Mouse (Mus musculus): ENCODE data around the gene Rnf40.

The Rnf40 gene

DNA sequence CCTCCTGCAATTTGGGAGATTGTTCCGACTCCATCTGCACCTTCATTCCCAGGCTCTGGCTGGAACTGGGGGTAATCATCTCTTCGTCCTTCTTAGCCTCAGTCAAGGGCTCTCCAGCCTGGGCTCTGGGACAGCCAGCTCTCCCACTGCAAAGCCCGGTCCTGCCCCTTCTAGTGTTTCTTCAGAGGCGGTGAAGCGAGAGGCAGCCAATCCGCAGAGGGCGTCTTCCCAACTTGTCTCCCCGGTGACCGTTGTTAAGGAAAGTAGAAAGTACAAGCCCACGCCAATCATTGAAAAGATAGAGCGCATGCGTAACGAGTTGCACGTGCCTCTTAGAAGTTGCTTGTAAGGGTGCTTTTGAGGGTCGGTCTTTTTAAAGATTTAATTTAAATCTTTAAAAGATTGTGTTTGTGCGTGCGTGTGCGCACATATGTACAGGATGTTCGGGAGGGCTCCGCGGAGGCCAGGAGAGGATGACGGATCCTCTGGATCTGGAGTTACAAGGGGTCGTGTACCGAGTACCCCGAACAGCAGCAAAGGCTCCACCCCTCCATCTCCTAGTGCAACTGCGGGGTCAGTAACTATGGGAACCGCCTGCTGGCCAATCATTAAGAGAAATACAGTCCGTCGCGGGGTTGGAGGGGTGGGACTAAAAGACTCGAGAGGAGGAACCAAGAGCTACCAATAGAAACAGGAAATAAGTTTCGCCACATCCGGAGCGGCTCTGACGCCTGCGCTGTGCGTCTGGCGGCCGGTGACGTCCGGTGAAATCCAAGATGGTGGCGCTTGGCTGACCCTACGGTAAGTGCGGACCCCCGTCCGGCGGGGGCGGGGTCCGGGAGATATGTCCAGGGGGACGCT lies at the start of gene Rnf40, which contains the start of gene Ccdc189:
TSS of gene Rnf40 (plus strand) at position 757 of the 861 bp plus-strand sequence.
TSS of gene Ccdc189 (minus strand) at position 585 of the 861 bp plus-strand sequence.
- peak; percentile 89 to 91 for DNase-seq

DNA sequence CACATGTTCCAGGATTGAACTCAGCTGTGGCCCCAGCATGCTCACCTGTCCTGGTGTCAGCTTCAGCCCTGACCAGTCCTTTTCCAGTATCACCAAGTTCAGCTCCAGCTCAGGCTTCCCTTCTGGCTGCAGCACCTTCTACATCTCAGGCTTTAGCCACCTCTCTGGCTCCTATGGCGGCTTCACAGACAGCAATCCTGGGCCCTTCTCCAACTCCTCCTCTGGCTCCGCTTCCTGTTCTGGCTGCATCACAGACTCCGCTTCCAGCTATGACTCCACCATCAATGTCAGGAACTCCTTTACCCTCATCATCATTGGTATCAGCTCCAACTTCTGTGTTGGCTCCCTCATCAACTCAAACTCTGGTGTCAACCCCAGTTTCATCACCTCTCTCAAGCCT lies 46.9 kb upstream of the Rnf40 start:
- peak; percentile 51 to 67 for DNase-seq

DNA sequence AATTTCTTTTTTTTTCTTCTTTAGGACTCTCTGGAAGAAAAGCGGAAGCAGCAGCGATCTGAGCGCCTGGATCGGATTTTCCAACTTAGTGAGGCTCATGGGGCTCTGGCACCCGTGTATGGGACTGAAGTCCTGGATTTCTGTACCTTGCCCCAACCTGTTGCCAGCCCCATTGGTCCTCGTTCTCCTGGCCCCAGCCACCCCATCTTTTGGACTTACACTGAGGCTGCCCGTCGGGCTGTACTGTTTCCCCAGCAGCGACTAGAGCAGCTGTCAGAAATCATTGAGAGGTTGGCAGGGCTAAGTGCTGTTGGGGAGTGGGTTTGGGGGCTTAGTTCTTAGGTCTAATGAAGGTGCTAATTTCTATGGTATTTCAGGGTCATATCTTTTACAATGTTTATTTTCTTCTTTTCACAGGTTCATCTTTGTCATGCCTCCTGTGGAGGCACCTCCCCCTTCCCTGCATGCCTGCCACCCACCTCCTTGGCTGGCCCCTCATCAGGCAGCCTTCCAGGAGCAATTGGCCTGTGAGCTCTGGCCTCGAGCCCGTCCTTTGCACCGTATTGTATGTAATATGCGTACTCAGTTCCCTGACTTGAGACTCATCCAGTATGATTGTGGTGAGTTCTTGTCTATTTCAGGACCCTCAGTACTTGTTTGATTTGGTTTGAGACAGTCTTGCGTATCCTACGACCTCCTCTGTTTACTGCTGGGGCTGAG lies 39.3 kb upstream of the Rnf40 start:
- DNase-seq, result peak; percentile 90 to 94

DNA sequence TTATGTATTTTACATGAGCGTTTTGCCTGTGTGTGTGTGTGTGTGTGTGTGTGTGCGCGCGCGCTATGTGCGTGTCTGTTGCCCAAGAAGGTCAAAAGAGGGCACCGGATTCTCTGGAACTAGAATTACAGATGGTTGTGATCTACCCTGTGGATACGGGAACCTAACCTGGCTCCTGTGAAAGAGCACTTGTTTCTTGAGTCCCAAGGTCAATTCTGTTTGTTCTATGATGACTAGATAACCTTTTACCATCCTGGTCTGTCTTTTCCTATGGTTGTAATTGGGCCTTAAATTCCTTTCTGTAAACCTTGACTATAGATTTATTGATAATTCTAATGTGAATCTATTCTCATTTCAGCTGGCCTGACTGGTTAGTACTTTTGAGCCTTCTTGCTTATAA lies 37.0 kb upstream of the Rnf40 start:
- DNase-seq, result no peak

DNA sequence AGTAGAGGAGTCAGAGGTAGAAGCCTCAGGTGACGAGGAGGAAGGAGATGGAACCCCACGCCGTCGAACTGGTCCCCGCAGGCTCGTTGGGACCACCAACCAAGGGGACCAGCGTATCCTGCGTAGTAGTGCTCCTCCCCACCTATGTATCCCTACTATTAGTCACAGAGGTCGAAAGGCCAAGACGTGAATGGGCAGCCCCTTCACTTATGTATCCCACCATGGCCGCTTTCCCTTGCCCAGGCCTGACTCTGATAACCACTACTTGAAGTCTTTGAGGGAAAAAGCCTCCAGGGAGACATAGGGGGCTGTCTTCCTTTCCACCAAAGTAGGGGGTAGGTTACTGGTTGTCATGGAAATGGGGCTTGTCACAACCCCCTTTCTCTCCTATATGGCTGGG lies 28.0 kb upstream of the Rnf40 start:
- DNase-seq, result no peak

DNA sequence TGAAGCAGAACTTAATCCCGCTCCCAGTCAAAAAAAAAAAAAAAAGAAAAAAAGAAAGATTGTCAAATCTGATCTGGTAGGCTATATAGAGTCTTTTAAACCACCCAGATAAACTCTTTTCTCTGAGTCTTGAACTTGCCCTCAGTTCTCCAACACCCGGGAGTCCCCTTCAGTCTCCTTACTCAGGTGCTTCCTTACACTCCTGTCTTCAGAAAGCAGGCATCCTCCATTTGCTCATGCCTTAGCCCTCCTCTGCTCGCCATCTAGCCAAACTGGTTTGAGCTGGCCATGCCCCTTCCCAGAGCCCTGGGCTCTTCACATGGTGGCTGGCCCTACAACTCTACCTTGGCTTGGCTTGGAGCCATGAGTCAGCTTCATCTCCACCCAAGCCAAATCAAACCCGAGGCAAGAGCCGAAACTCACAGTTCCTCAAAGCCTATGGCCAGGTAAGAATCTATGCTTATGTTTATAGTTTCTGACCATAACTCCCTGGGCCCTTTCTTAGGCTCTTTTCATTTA lies 27.2 kb upstream of the Rnf40 start, which contains the start of gene Tmem265:
TSS of gene Tmem265 (plus strand) at position 51 of the 519 bp plus-strand sequence.
- peak; percentile 36 to 63 for DNase-seq

DNA sequence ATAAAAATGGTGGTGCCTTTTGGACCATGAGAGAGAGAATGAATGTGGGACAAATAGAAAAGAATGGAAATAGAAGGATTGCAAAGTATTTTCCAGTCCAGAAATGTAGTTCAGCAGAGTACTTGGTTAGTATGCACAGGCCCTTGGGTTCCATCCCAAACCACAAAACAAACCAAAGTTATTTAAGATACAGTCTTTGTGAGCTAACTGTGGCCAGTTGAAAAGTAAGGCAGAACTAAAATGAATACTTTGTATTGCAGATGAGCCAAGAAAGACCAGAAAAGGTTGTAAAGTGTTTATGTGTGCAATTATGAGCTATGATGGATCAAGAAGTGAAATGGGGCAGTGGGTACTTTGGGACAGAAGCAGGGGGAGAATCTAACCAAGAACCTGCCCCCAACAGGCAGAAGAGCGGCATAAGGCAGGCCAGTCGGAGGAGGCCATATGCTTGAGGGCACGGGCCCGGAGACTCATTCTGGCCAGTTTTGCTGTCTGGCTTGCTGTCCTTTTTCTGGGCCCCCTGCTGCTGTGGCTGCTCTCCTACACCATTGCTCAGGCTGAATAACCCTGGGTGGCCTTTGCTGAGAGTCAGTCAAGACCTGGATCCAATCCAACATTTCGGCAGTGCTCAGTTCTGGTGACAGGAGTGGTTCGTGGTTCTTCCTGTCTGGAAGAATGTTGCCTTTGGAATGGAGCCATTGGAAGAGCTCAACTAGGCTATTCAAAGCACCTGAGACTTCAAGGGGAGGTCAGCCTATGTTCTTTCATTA lies 24.0 kb upstream of the Rnf40 start:
- DNase-seq, result peak; percentile 95 to 97

DNA sequence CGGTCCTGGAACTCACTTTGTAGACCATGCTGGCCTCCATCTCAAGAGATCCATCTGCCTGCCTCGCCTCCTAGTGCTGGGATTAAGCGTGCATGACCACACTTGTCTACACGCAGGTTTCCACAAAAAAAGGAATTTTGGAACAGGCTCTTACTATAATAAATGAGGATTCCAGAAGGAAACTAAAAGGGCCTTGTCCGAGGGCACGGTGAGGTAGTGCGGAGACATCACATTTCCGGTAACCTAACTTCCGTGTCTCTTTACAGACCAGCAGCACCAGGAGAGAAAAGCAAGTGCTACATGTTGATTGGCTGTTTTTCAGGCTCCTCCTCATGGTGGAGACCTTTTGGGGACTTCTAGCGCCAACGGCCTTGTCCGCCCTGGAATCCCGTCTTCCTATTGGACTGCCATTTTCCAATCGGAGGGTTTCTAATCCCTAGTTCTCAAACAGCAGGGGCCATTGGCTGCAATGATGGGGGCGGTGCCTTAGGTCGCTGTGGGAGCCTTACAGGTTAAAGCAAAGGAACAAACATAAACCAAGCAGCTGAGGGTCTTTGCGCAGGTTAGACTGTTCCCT lies 15.6 kb upstream of the Rnf40 start, which contains the start of gene Phkg2:
TSS of gene Phkg2 (plus strand) at position 446 of the 577 bp plus-strand sequence.
- peak; percentile 87 to 90 for DNase-seq

DNA sequence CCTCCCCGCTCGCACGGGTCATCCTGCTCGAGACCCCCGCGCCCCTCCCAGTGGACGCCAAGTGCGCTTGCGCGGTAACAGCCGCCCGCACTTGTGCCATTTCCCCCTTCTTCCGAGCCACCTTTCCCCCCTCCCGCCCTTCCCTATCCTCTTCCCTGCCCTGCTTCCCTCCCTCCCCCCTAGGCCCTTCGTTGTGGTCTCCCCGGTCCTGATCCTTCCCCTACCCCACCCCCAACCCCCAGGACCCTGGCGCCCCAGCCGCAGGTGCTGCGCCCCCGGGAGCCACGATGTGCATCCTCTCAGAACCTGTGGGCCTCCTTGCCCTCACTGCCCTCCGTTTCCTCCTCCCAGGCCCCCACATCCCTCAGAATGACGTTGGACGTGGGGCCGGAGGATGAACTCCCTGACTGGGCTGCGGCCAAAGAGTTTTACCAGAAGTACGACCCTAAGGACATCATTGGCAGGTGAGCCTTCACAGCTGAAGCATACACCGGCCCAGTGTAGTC lies 15.0 kb upstream of the Rnf40 start:
- peak; percentile 44 to 55 for DNase-seq

DNA sequence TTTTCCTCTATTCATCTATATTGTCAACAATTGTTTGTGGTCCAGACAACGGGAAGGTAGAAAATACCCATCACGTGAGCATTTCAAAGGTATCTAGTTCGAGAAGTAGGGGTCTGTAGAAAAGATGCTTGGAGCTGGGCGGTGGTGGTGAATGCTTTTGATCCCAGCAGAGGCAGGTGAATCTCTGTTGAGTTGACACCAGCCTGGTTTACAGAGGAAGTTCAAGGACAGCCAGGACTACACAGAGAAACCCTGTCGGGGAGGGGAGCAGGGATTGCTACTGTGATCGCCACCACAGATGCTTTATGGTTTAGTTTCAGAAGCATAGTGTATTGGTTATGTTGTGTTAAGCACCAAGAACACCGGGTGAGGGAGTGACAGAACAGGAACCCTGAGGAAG lies 14.5 kb upstream of the Rnf40 start:
- peak in 1 of 2 experiments; percentile 17 for DNase-seq

DNA sequence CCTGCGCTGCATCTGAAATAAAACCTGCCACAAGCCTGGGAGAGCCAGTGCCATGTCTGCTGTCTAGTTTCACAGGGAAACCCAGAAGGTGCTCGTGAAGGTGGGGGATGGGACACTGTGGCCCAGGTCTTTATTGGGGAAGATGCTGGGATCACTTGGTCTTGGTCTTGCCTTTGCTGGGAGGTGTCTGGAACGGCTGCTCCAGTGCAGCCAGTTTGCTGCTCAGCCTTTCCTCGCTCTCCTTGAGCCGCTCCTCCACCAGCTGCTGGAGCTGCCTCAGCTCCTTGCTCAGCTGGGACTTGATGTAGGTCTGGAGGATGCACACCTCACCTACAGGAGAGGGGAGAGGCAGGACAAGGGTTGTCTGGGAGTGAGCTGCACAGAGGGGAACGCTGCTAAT lies 5.3 kb upstream of the Rnf40 start:
- no peak for DNase-seq

DNA sequence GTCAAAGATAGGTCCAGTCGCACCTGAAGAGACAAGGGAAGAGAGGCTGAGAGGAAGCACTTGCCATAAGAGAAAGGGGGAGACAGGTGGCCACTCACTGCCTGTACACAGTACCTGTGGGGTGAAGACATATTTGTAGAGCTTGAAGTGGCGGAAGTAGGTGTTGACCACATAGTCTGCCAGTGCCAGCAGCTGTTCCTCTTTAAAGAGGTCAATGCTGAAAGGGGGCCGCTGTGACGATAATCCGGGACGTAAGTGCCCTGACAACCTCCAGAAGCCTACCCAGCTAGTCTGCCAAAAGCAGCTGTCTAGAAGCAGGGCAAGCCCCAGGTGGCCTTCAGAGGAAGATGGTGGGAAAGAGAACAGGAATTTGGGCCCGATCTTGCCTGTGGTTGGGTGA lies 3.5 kb upstream of the Rnf40 start:
- no peak for DNase-seq

DNA sequence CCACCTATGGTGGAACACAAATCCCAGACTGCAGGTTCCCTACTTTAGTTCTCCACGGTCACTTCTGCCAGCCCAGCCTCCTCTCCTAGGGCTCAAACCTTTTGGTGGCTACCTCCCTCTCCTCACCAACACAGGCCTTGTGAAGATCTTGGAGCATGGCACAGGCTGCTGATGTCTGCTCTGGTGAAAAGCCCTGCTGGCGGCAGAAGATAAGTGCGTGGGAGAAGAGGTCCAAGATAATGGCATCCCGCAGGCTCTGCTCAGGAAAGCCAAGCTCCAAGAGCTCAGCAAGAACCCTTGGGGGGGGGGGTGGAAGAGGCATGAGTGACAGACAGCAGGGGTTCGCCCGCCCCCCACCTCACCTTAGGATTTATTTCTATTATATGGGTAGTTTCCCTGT lies 2.4 kb upstream of the Rnf40 start:
- no peak for DNase-seq

DNA sequence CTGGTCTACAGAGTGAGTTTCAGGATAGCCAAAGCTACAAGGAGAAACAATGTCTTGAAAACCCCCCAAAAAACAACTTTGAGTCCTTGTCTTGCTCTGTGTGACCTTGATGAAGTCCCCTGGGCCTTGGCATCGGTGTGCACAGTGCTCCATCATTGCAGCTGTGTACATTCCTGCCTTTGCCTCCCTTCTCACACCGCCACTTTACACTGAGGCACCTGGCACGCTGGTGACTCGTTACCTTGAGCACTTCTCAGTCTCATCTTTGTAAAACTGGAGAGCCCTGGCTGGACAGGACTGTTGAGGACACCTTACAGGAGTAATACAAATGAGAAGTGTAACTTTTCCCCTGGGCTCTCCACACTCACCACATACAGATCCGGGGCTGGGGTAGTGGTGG lies 1.4 kb upstream of the Rnf40 start:
- no peak for DNase-seq

DNA sequence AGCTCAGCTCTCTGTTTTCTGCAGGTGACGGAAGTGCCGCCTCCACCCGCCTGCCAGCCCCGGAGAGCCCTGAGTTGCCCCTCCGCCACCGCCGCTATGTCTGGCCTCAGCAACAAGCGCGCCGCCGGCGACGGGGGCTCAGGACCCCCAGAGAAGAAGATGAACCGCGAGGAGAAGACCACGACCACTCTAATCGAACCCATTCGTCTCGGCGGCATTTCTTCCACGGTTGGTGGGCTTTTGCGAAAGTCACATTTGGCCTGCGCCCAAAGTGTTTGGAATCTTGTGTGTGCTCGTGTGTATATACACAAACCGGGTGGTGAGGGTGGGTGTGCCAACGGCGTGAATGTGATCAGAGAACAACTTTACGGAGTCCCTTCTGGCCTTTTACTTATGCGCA lies 334 bp downstream of the Rnf40 start:
- DNase-seq, result peak in 1 of 2 experiments; percentile 50

DNA sequence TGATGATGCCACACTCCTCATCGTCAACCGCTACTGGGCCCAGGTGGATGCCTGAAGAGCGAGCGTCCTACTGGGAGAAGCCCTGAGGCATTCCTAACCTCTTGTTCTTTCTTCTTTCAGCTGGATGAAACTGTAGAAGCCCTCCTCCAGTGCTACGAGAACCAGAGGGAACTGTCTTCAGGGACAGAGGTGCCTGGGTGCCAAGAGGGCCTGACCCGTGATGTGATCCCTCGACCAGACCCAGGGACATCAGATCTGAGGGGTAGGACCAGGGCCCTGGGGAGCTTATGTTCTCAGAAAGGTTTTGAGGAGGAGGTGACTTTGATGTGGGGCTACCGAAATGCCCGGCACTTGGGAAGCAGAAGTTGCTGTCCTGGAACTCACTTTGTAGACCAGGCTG lies 1.1 kb downstream of the Rnf40 start:
- no peak for DNase-seq

DNA sequence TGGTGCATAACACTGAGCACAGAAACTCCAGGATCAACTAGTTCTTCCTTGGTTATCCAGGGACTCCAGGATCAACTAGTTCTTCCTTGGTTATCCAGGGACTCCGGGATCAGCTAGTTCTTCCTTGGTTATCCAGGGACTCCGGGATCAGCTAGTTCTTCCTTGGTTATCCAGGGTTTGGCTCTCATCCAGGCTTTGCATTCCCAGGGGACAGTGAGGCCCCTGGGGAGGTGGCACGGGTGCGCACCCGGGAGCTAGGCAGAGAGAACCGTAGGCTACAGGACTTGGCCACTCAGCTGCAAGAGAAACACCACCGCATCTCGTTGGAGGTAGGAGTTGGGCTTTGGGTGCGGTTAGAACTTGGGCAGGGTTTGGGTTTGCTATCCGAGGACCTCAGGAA lies 2.5 kb downstream of the Rnf40 start:
- DNase-seq, result no peak

DNA sequence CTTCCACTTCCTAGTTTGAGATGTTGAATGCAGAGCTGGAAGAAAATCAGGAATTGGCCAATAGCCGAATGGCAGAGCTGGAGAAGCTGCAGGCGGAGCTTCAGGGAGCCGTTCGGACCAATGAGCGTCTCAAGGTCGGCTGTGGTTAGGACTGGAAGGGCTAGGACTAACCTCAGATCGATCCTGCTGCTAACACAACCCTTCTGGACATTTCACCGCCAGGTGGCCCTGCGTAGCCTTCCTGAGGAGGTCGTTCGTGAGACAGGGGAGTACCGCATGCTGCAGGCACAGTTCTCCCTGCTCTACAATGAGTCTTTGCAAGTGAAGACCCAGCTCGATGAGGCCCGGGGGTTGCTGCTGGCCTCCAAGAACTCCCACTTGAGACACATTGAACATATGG lies 4.0 kb downstream of the Rnf40 start:
- DNase-seq, result no peak

DNA sequence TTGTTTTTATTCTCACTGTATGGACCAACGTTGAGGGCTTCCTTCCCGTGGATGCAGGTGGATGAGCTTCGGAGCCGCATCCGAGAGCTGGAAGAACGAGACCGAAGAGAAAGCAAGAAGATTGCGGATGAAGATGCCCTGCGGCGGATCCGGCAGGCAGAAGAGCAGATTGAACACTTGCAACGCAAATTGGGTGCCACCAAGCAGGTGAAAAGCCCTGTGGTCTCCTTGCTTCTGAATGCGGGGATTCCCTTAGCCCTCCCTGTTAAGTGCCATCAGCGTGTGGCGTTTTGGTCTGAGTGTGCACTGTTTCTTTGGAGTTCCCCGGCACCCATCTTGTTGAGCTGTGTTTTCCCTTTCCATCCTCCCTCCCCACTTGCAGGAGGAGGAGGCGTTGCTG lies 8.2 kb downstream of the Rnf40 start:
- DNase-seq, result no peak

DNA sequence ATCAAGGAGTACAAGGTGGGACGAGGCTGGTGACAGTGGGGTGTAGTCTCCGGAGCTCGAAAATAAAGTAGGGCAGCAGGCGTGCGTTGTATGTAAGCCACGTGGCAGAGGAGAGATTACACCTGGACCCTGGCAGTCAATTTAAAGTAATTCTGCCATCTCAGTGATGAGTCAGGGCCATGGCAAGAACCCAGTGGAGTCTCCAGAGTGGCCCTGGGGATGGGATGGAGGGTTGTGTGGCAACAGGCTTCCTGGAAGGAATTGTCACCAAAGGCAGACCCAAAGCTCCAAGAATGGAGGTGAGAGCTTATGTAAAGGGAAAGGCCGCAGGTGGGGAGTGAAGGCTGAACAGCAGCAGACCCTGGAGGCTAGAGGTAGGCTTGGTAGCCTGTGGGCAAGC lies 12.0 kb downstream of the Rnf40 start:
- DNase-seq, result no peak

DNA sequence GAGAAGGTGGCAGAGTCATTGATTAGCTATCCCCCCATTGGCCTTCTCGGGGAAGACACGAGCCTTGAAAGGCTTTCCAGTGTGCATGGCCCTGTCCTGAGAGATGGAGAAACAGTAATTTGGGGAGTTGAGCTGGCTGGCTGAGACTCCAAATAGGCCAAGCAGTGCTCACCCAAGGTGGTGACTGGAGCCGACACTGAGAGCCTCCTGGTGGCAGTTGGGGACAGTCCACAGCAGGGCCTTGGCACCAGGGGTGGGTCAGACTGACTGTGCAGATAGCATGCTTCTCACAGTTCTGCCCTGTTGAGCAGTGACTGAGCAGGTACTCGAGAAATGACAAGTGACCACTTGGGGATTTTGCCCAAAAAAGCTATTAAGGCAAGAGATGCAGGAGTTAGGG lies 13.2 kb downstream of the Rnf40 start:
- DNase-seq, result no peak

DNA sequence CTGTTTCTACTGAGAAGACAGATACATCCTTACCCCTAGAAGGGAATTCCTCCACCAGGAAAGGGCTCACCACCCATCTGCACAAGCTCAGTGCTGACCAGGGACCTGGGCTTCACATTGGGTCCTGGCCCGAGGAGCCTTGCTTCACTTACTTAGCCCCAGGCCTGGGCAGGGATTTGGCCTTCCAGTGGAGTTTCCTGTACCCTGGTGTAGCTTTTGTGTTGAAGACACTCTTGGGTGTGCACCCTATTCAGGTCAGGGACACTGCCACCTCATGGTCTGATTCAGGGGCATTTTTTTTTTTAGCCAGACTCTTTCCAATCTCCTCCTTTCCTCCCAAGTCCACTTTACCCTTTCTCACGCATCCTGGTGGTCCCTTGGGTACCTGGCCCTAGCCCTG lies 14.3 kb downstream of the Rnf40 start:
- no peak for DNase-seq

All from cerebellum, postnatal 25 days (tissue).